In genomic region chr9:26804321-26804720, GRCm38 (mm10) we compare ENCODE assay signal across 22 mouse cellular contexts. TPM values are rescaled to one million over a fixed set of nuclear protein-coding genes. Genes with fewer than 3 reads are reported as not detected.
"Had no signal": no experiment of that assay in that cellular context is flagged by ENCODE, and none has a peak within 500 bp of the region (broad histone marks: within the 10 kb centered on the region; RNA-seq: fewer than 3 reads in every experiment).

No protein-coding gene starts in this region.

- H3K9me3 ChIP-seq: limb, embryonic 12.5 days; limb, embryonic 15.5 days; lung, embryonic 15.5 days; midbrain, embryonic 10.5 days; midbrain, embryonic 13.5 days; neural tube, embryonic 13.5 days had no signal

- H3K27me3 ChIP-seq: limb, embryonic 12.5 days; limb, embryonic 15.5 days; lung, embryonic 15.5 days; midbrain, embryonic 13.5 days; neural tube, embryonic 13.5 days had no signal

- DNase-seq: left cerebral cortex, postnatal 4 days; liver, postnatal 0 days; right cerebral cortex, adult 18-20 months; right cerebral cortex, postnatal 14 days; right cerebral cortex, postnatal 4 days; thymus, postnatal 25 days had no signal

- H3K9ac ChIP-seq: limb, embryonic 12.5 days; limb, embryonic 15.5 days; liver, embryonic 14.5 days; liver, postnatal 0 days; lung, embryonic 15.5 days; midbrain, embryonic 13.5 days; neural tube, embryonic 13.5 days had no signal

- H3K4me3 ChIP-seq: limb, embryonic 12.5 days; limb, embryonic 15.5 days; lung, embryonic 15.5 days; megakaryocyte, embryonic 14.5 days; midbrain, embryonic 10.5 days; midbrain, embryonic 13.5 days; myocyte; neural tube, embryonic 13.5 days had no signal

- H3K36me3 ChIP-seq: limb, embryonic 12.5 days; limb, embryonic 15.5 days; lung, embryonic 15.5 days; midbrain, embryonic 10.5 days; midbrain, embryonic 13.5 days; neural tube, embryonic 13.5 days had no signal

- ATAC-seq: intestine, postnatal 0 days; liver, postnatal 0 days; midbrain, embryonic 13.5 days; midbrain, embryonic 16.5 days had no signal

- H3K27ac ChIP-seq: limb, embryonic 12.5 days; limb, embryonic 15.5 days; liver, embryonic 14.5 days; lung, embryonic 15.5 days; midbrain, embryonic 10.5 days; midbrain, embryonic 13.5 days; neural tube, embryonic 13.5 days; stomach, postnatal 0 days had no signal

- H3K4me2 ChIP-seq: limb, embryonic 12.5 days; limb, embryonic 15.5 days; liver, embryonic 11.5 days; lung, embryonic 15.5 days; midbrain, embryonic 13.5 days; neural tube, embryonic 13.5 days had no signal

RNA-seq across cellular contexts. Expression of gene Glb1l2, which starts 1.9 kb away (rescaled TPM):
- polyA plus RNA-seq: liver, postnatal 0 days; myocyte had no signal

RNA-seq across cellular contexts. Expression of gene Glb1l3, which starts 56.4 kb away (rescaled TPM):
- polyA plus RNA-seq: intestine, embryonic 14.5 days; intestine, postnatal 0 days; limb, embryonic 12.5 days; limb, embryonic 15.5 days; liver, embryonic 11.5 days; liver, embryonic 14.5 days; liver, postnatal 0 days; midbrain, embryonic 10.5 days; midbrain, embryonic 13.5 days; midbrain, embryonic 16.5 days; myocyte; neural tube, embryonic 13.5 days; stomach, embryonic 14.5 days; thymus, postnatal 0 days had no signal
